Mouse (Mus musculus) liver, embryonic 11.5 days (tissue): ENCODE measurements at regions not wholly inside any gene's neighbourhood (a gene's known extent, or its start where the extent isn't known, plus 50 kb on each side); places are given as distances from the start of the nearest gene placed in this dataset.

Experiments used
- ATAC-seq: fragments of 200-750 bp; cut with Nextera tagmentation; replicated peaks from 2 replicates; pipeline ENCODE4 v1.8.0; 2017; ENCODE audit warnings: moderate number of reproducible peaks, mild to moderate bottlenecking, moderate TSS enrichment, moderate library complexity; ENCODE audit not compliant: low FRiP score
- DNase-seq: peaks from one replicate; pipeline ENCODE4 v3.0.0-alpha.2; 2017; ENCODE audit warnings: low spot score
- H3K27ac ChIP-seq: fragments of 300-500 bp; sonication (generic); 2 replicates; pipeline ENCODE4 v1.5.1; 2014; ENCODE audit warnings: mild to moderate bottlenecking, low read depth, low read length, control low read depth
- H3K27me3 ChIP-seq: fragments of 300-500 bp; sonication (generic); replicated peaks from 2 replicates; pipeline ENCODE4 v1.6.1; 2014; ENCODE audit warnings: low read length, mixed read lengths; ENCODE audit not compliant: control insufficient read depth, insufficient read depth
- H3K36me3 ChIP-seq: fragments of 300-500 bp; sonication (generic); 2 replicates; pipeline ENCODE4 v1.6.1; 2014; ENCODE audit warnings: mild to moderate bottlenecking, low read length, moderate library complexity, mixed read lengths; ENCODE audit not compliant: control insufficient read depth, insufficient read depth
- H3K4me1 ChIP-seq: fragments of 300-500 bp; sonication (generic); replicated peaks from 2 replicates; pipeline ENCODE4 v1.6.1; 2014; ENCODE audit warnings: low read length, mixed read lengths; ENCODE audit not compliant: control insufficient read depth, insufficient read depth
- H3K4me2 ChIP-seq: fragments of 300-500 bp; sonication (generic); 2 replicates; pipeline ENCODE4 v1.6.1; 2014; ENCODE audit warnings: mild to moderate bottlenecking, control low read depth, moderate library complexity
- H3K4me3 ChIP-seq: fragments of 300-500 bp; sonication (generic); 2 replicates; pipeline ENCODE4 v1.5.1; 2014; ENCODE audit warnings: low read depth, low read length, control low read depth
- H3K9ac ChIP-seq: fragments of 300-500 bp; sonication (generic); 2 replicates; pipeline ENCODE4 v1.6.1; 2014; ENCODE audit warnings: low read depth, low read length, control low read depth
- H3K9me3 ChIP-seq: fragments of 300-500 bp; sonication (generic); 2 replicates; pipeline ENCODE4 v1.6.1; 2016; ENCODE audit warnings: low read length, inconsistent platforms, mixed read lengths; ENCODE audit not compliant: control insufficient read depth
- WGBS: fragments of 180-500 bp; shearing (Covaris S2); extraction: QIAGEN DNeasy Blood & Tissue Kit; methylation state at CpG from one replicate; pipeline ENCODE4 v1.1.7; 2014; 5-methylcytosine and 5-hydroxymethylcytosine counted together

- ATAC-seq (no peak), DNase-seq (no peak)
- no peak overlapping the region for H3K4me3 ChIP-seq
These were observed 244.0 kb upstream of the Gnaz start for GRCm38 (mm10) chr10:74722971-74723370.

GRCm38 (mm10) chr10:74749446-74749845 is 217.5 kb upstream of the Gnaz start:
- H3K27me3 ChIP-seq: no peaks in the 10 kb centered on the region
- 82% methylated on average over 2 of the region's 2 CpGs for WGBS
- H3K4me1 ChIP-seq: no peaks in the 10 kb centered on the region
- DNase-seq: no peak
- no peaks in the 10 kb centered on the region for H3K36me3 ChIP-seq
- no peaks in the 10 kb centered on the region for H3K9me3 ChIP-seq
- no peak for ATAC-seq
- H3K4me3 ChIP-seq: no peak overlapping the region
- no peak overlapping the region for H3K27ac ChIP-seq
- no peak overlapping the region for H3K4me2 ChIP-seq
- no peak overlapping the region for H3K9ac ChIP-seq

More at GRCm38 (mm10) chr10:74722971-74723370, 244.0 kb upstream of the Gnaz start:
- H3K4me1 ChIP-seq: no peaks in the 10 kb centered on the region
- H3K36me3 ChIP-seq: no peaks in the 10 kb centered on the region
- H3K9ac ChIP-seq: no peak overlapping the region
- H3K27ac ChIP-seq: no peak overlapping the region
- no peaks in the 10 kb centered on the region for H3K9me3 ChIP-seq
- no peaks in the 10 kb centered on the region for H3K27me3 ChIP-seq
- H3K4me2 ChIP-seq: no peak overlapping the region

GRCm38 (mm10) chr10:74750879-74751278 is 216.1 kb upstream of the Gnaz start:
- H3K9me3 ChIP-seq: no peaks in the 10 kb centered on the region
- H3K36me3 ChIP-seq: no peaks in the 10 kb centered on the region
- DNase-seq (no peak), ATAC-seq (no peak)
- no peak overlapping the region for H3K4me3 ChIP-seq
- no peaks in the 10 kb centered on the region for H3K27me3 ChIP-seq
- H3K4me2 ChIP-seq: no peak overlapping the region
- no peaks in the 10 kb centered on the region for H3K4me1 ChIP-seq
- H3K27ac ChIP-seq: no peak overlapping the region
- no peak overlapping the region for H3K9ac ChIP-seq

GRCm38 (mm10) chr10:74760734-74761133 is 206.2 kb upstream of the Gnaz start:
- H3K4me1 ChIP-seq: no peaks in the 10 kb centered on the region
- no peak for DNase-seq
- no peak overlapping the region for H3K4me3 ChIP-seq
- no peaks in the 10 kb centered on the region for H3K27me3 ChIP-seq
- H3K9ac ChIP-seq: no peak overlapping the region
- H3K4me2 ChIP-seq: no peak overlapping the region
- no peaks in the 10 kb centered on the region for H3K36me3 ChIP-seq
- no peak for ATAC-seq
- WGBS: 76% methylated on average over 9 of the region's 9 CpGs
- H3K9me3 ChIP-seq: no peaks in the 10 kb centered on the region
- H3K27ac ChIP-seq: no peak overlapping the region

- Histone ChIP-seq H3K27ac (no peak overlapping the region), H3K9ac (no peak overlapping the region), H3K4me3 (no peak overlapping the region), H3K27me3 (no peaks in the 10 kb centered on the region), H3K4me2 (no peak overlapping the region), H3K4me1 (no peaks in the 10 kb centered on the region), H3K9me3 (no peaks in the 10 kb centered on the region), H3K36me3 (no peaks in the 10 kb centered on the region)
- no peak for ATAC-seq
- DNase-seq: no peak
- 67% methylated on average over 2 of the region's 2 CpGs for WGBS
These were observed 177.7 kb upstream of the Gnaz start for GRCm38 (mm10) chr10:74789245-74789644.

- no peaks in the 10 kb centered on the region for H3K27me3 ChIP-seq
- H3K9me3 ChIP-seq: no peaks in the 10 kb centered on the region
- H3K9ac ChIP-seq: no peak overlapping the region
- WGBS: 65% methylated on average over 3 of the region's 3 CpGs
- ATAC-seq (no peak), DNase-seq (no peak)
- H3K4me3 ChIP-seq: no peak overlapping the region
- H3K36me3 ChIP-seq: no peaks in the 10 kb centered on the region
- no peaks in the 10 kb centered on the region for H3K4me1 ChIP-seq
- H3K4me2 ChIP-seq: no peak overlapping the region
- H3K27ac ChIP-seq: no peak overlapping the region
These were observed 177.0 kb upstream of the Gnaz start for GRCm38 (mm10) chr10:74789987-74790386.

- H3K36me3 ChIP-seq: no peaks in the 10 kb centered on the region
- no peak overlapping the region for H3K27ac ChIP-seq
- no peaks in the 10 kb centered on the region for H3K9me3 ChIP-seq
- no peak overlapping the region for H3K4me3 ChIP-seq
- H3K27me3 ChIP-seq: no peaks in the 10 kb centered on the region
- H3K9ac ChIP-seq: no peak overlapping the region
- DNase-seq (no peak), ATAC-seq (no peak)
- H3K4me1 ChIP-seq: no peaks in the 10 kb centered on the region
- no peak overlapping the region for H3K4me2 ChIP-seq
These were observed 143.6 kb upstream of the Gnaz start for GRCm38 (mm10) chr10:74823395-74823794.

GRCm38 (mm10) chr10:74834359-74834758 is 132.6 kb upstream of the Gnaz start:
- Histone ChIP-seq H3K4me2 (no peak overlapping the region), H3K36me3 (no peaks in the 10 kb centered on the region), H3K4me1 (no peaks in the 10 kb centered on the region), H3K9me3 (no peaks in the 10 kb centered on the region), H3K4me3 (no peak overlapping the region), H3K9ac (no peak overlapping the region), H3K27ac (no peak overlapping the region), H3K27me3 (no peaks in the 10 kb centered on the region)
- ATAC-seq (no peak), DNase-seq (no peak)
- 42% methylated on average over 2 of the region's 2 CpGs for WGBS

- no peaks in the 10 kb centered on the region for H3K9me3 ChIP-seq
These were observed 118.6 kb upstream of the Gnaz start for GRCm38 (mm10) chr10:74848372-74848771.

More at GRCm38 (mm10) chr10:74848372-74848771, 118.6 kb upstream of the Gnaz start:
- DNase-seq (peak; percentile 33), ATAC-seq (no peak)
- Histone ChIP-seq H3K4me2 (no peak overlapping the region), H3K27me3 (no peaks in the 10 kb centered on the region), H3K4me3 (no peak overlapping the region), H3K36me3 (no peaks in the 10 kb centered on the region), H3K27ac (no peak overlapping the region), H3K9ac (no peak overlapping the region), H3K4me1 (no peaks in the 10 kb centered on the region)
- 8% methylated on average over 7 of the region's 7 CpGs for WGBS
